Mouse (Mus musculus) hindbrain, postnatal 0 days (tissue): Measurements from ENCODE around the gene Rab3a. TPM values are rescaled to one million over a fixed set of nuclear protein-coding genes. Genes with fewer than 3 reads are reported as not detected.

Experiments
- ATAC-seq: fragments of 200-750 bp; cut with Nextera tagmentation; 2 replicates; pipeline ENCODE4 v1.8.0; 2017; ENCODE audit warnings: mild to moderate bottlenecking, moderate TSS enrichment, moderate library complexity
- DNase-seq: peaks from one replicate; pipeline ENCODE4 v3.0.0-alpha.2; 2015; ENCODE audit warnings: low spot score
- H3K27ac ChIP-seq: fragments of 300-500 bp; sonication (generic); 2 replicates; pipeline ENCODE4 v1.5.1; 2014; ENCODE audit warnings: mild to moderate bottlenecking
- H3K27me3 ChIP-seq: fragments of 300-500 bp; sonication (generic); 2 replicates; pipeline ENCODE4 v1.6.1; 2014; ENCODE audit warnings: low read length, mixed read lengths; ENCODE audit not compliant: insufficient read depth
- H3K36me3 ChIP-seq: fragments of 300-500 bp; sonication (generic); 2 replicates; pipeline ENCODE4 v1.6.1; 2014; ENCODE audit warnings: low read length, mixed read lengths; ENCODE audit not compliant: insufficient read depth
- H3K4me1 ChIP-seq: fragments of 300-500 bp; sonication (generic); 2 replicates; pipeline ENCODE4 v1.6.1; 2014; ENCODE audit warnings: antibody characterized with exemption, low read length, mixed read lengths; ENCODE audit not compliant: insufficient read depth
- H3K4me2 ChIP-seq: fragments of 300-500 bp; sonication (generic); 2 replicates; pipeline ENCODE4 v1.6.1; 2014; ENCODE audit warnings: low read depth, mild to moderate bottlenecking, low read length, moderate library complexity, mixed read lengths
- H3K4me3 ChIP-seq: fragments of 300-500 bp; sonication (generic); 2 replicates; pipeline ENCODE4 v1.5.1; 2014; ENCODE audit warnings: low read length
- H3K9ac ChIP-seq: fragments of 300-500 bp; sonication (generic); replicated peaks from 2 replicates; pipeline ENCODE4 v1.6.1; 2014; ENCODE audit warnings: mild to moderate bottlenecking, low read length, moderate library complexity, mixed read lengths
- H3K9me3 ChIP-seq: fragments of 300-500 bp; sonication (generic); 2 replicates; pipeline ENCODE4 v1.6.1; 2016; ENCODE audit warnings: low read length, mixed read lengths
- CTCF ChIP-seq: IDR thresholded peaks from 2 replicates; pipeline ENCODE4 v1.5.1; 2016; ENCODE audit warnings: antibody characterized with exemption, control low read depth, low read depth
- WGBS: fragments of 180-500 bp; shearing (Covaris S2); extraction: QIAGEN DNeasy Blood & Tissue Kit; methylation state at CpG from one replicate; pipeline ENCODE4 v1.1.7; 2014; 5-methylcytosine and 5-hydroxymethylcytosine counted together
- polyA plus RNA-seq: library from polyadenylated mRNA; unstranded; fragments of >200 nt; fragmentation: Nextera tagmentation; extraction: Ambion mirVana; gene quantifications from 2 replicates; pipeline ENCODE4 v1.2.1, GENCODE M21; 2015
- total RNA-seq: library from RNA; depleted of rRNA; stranded (reverse); fragments of >200 nt; gene quantifications from 2 replicates; pipeline ENCODE4 v1.2.3, GENCODE M21; 2014

Rab3a gene
- total and polyA plus RNA-seq, 2 experiments from 2014 or later: 693 to 724 TPM

GRCm38 (mm10) chr8:70764676-70765075 lies 10.2 kb downstream of the Rab3a start:
- Histone ChIP-seq H3K27me3 (no peaks in the 10 kb centered on the region), H3K4me2 (no peak overlapping the region), H3K36me3 (peaks cover 15% of the 10 kb centered on the region; the same call in 1 of the 2 replicates), H3K4me1 (peaks cover 9% of the 10 kb centered on the region), H3K4me3 (no peak overlapping the region), H3K9me3 (no peaks in the 10 kb centered on the region), H3K27ac (no peak overlapping the region), H3K9ac (no peak overlapping the region)
- ATAC-seq: no peak
- WGBS: 93% methylated on average over 13 of the region's 13 CpGs
- no peak for TF ChIP-seq CTCF
- DNase-seq: no peak

GRCm38 (mm10) chr8:70765329-70765728 lies 10.8 kb downstream of the Rab3a start:
- no peak overlapping the region for H3K4me3 ChIP-seq
- ATAC-seq (no peak), DNase-seq (no peak)
- WGBS: 88% methylated on average over 9 of the region's 9 CpGs
- H3K4me1 ChIP-seq: peaks cover 9% of the 10 kb centered on the region; the same call in 1 of the 2 replicates
- H3K4me2 ChIP-seq: peak overlapping the region; percentile 50
- no peaks in the 10 kb centered on the region for H3K9me3 ChIP-seq
- H3K36me3 ChIP-seq: peaks cover 22% of the 10 kb centered on the region; the same call in 1 of the 2 replicates
- no peak for TF ChIP-seq CTCF
- no peak overlapping the region for H3K27ac ChIP-seq
- H3K9ac ChIP-seq: no peak overlapping the region
- no peaks in the 10 kb centered on the region for H3K27me3 ChIP-seq

- DNase-seq (no peak), ATAC-seq (no peak)
- H3K4me2 ChIP-seq: peak overlapping the region; percentile 50
- H3K4me3 ChIP-seq: peak overlapping the region; percentile 20
- H3K9ac ChIP-seq: peak overlapping the region; percentile 40
- peaks cover 28% of the 10 kb centered on the region for H3K36me3 ChIP-seq
- TF ChIP-seq CTCF: no peak
- H3K27me3 ChIP-seq: no peaks in the 10 kb centered on the region
- 4% methylated on average over 34 of the region's 34 CpGs for whole genome bisulfite sequencing
- no peaks in the 10 kb centered on the region for H3K9me3 ChIP-seq
- H3K4me1 ChIP-seq: peaks cover 9% of the 10 kb centered on the region; the same call in 1 of the 2 replicates
- no peak overlapping the region for H3K27ac ChIP-seq
Observed at GRCm38 (mm10) chr8:70765838-70766570, 11.5 kb downstream of the Rab3a start.

- peak overlapping the region; percentile 20 for H3K4me3 ChIP-seq
- peak; percentile 41 for DNase-seq
- H3K36me3 ChIP-seq: peaks cover 35% of the 10 kb centered on the region
- WGBS: 10% methylated on average over 21 of the region's 21 CpGs
- peak overlapping the region; percentile 40 for H3K9ac ChIP-seq
- H3K9me3 ChIP-seq: no peaks in the 10 kb centered on the region
- H3K27ac ChIP-seq: no peak overlapping the region; the same call in 1 of the 2 replicates
- H3K27me3 ChIP-seq: no peaks in the 10 kb centered on the region
- ATAC-seq: 0 out of 2 replicates have a peak, but pooled peaks have one; percentile 5
- peak overlapping the region; percentile 50 for H3K4me2 ChIP-seq
- no peak for TF ChIP-seq CTCF
- H3K4me1 ChIP-seq: peaks cover 9% of the 10 kb centered on the region; the same call in 1 of the 2 replicates
Observed at GRCm38 (mm10) chr8:70766571-70767440, 12.3 kb downstream of the Rab3a start.

DNA sequence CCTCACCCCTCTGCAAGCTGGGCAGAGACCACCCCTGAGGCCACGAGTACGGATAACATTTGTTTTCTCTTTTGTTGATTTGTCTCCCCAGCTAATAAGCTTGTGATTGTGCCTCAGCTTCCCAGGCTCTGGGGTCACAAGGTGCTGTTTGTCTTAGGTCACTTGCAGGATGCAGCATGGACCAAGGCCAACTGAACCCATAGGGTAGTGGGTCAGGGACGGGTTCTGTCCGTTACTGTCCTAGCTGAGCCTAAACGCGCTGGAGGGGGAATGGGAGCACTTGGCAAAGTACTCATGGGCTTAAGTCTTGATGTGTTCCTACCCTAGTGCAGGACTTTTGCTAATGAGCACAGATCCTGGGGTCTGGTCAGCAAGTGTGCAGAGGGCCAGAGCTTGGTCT lies 13.0 kb downstream of the Rab3a start:
- no peak overlapping the region for H3K9ac ChIP-seq
- TF ChIP-seq CTCF: no peak
- H3K4me1 ChIP-seq: peaks cover 9% of the 10 kb centered on the region
- no peak overlapping the region for H3K4me3 ChIP-seq
- H3K4me2 ChIP-seq: no peak overlapping the region
- no peaks in the 10 kb centered on the region for H3K9me3 ChIP-seq
- no peak for DNase-seq
- peaks cover 41% of the 10 kb centered on the region for H3K36me3 ChIP-seq
- 70% methylated on average over 6 of the region's 6 CpGs for WGBS
- H3K27me3 ChIP-seq: no peaks in the 10 kb centered on the region
- no peak for ATAC-seq
- H3K27ac ChIP-seq: no peak overlapping the region

DNA sequence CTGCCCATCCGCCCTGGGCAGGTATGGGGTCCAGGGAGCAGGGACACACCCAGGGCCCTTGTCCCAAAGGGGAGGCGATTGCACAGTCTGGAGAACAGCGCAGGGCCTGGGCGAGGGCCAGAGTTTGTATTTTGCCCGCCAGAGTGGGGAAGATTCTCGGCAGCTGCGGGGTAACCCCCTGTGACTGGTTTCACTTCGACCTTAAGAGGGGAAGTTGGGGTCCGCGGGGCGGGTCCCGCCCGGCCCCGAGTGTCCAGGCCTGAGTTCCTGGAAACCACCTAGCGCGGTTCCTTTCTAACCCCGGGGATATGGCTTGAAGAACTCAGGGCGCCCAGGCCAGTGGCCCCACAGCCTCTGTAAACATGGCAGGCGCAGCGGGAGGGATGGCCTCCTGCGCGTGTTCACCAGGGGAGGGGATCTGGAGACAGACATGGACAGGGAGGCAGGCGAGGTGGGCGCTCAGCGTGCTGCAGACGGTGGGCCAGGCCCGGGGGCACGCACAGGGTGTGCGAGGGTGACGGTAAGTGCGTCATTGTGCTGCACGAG lies 13.8 kb downstream of the Rab3a start:
- no peak for ATAC-seq

More for the DNA sequence above, 13.8 kb downstream of the Rab3a start:
- H3K4me3 ChIP-seq: no peak overlapping the region
- H3K4me2 ChIP-seq: no peak overlapping the region
- H3K9ac ChIP-seq: no peak overlapping the region
- no peak overlapping the region for H3K27ac ChIP-seq
- no peak for TF ChIP-seq CTCF
- no peaks in the 10 kb centered on the region for H3K27me3 ChIP-seq
- H3K36me3 ChIP-seq: peaks cover 41% of the 10 kb centered on the region
- DNase-seq: no peak
- H3K9me3 ChIP-seq: no peaks in the 10 kb centered on the region
- WGBS: 95% methylated on average over 32 of the region's 32 CpGs
- peaks cover 9% of the 10 kb centered on the region for H3K4me1 ChIP-seq
